Mouse (Mus musculus): ENCODE measurements around the gene Man1c1. TPM values are rescaled to one million over a fixed set of nuclear protein-coding genes. Genes with fewer than 3 reads are reported as not detected.

Man1c1 gene
- polyA plus RNA-seq, 1 experiment = 4.6 TPM

DNA sequence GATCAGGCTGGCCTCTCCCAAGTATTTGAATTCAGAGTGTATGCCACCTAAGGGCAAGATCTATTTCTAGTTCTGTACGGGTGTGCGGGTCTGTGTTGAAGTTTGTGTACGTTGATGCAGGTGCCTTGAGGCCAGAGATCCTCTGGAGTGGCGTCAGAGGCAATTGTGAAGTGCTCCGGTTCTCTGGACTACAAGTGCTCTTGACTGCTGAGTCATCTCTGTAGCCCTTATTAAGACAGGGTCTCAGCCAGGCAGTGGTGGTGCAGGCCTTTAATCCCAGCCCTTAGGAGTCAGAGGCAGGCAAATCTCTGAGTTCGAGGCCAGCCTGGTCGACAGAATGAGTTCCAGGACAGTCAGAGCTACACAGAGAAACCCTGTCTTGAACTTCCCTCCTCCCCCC, 188.5 kb downstream of the Man1c1 start:
- no peak overlapping the region for H3K27ac ChIP-seq (ENCODE audit: insufficient read depth, low read depth, low read length)
- no peaks in the 10 kb centered on the region for H3K36me3 ChIP-seq (ENCODE audit: control insufficient read depth, insufficient read depth, low read length)
- WGBS = 89% methylated on average over 7 of the region's 7 CpGs
- DNase-seq = no peak
- H3K4me1 ChIP-seq (ENCODE audit: control insufficient read depth, insufficient read depth, low read length) = peaks cover 8% of the 10 kb centered on the region; the same call in 1 of the 2 replicates
- no peak overlapping the region for H3K4me3 ChIP-seq (ENCODE audit: insufficient read depth, low read depth, low read length)
- no peak for TF ChIP-seq CTCF (conservative IDR thresholded peaks at IDR 0.05; ENCODE audit: insufficient read depth, insufficient read length, low read depth, low read length)
- no peak for TF ChIP-seq POLR2A (IDR thresholded peaks at IDR 0.05; ENCODE audit: low read depth, low read length)
- H3K27me3 ChIP-seq (replicated peaks; ENCODE audit: control insufficient read depth, insufficient read depth, low read length) = no peaks in the 10 kb centered on the region

DNA sequence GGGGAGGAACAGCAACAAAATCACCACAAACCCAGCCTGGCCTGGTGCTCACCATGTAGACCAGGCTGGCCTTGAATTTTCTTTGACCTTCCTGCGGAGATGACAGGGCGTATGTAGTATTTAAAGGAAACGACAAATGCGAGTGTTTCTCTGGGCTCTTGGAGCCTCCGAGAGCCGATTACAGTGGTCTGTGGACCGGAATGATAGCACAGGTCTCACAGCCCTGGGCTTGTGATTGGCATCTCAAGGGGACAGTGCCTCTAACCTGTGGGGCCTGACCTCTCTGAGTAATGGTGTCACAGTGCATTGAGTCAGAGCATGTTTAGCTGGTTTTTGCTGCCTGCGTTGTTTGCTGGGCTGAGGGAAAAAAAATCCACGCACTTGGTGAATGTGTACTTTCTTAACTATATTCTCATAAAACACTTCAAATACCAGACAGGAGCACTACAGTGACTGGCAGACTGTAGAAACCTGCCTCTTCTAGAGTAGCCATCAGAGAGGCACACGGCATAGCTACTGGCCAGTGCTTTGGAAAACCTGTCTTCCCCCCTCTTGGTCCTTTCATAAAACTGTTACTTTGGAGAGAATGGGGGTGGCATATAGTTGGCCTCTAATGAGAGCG, 189.7 kb downstream of the Man1c1 start:
- no peaks in the 10 kb centered on the region for H3K27me3 ChIP-seq (replicated peaks; ENCODE audit: control insufficient read depth, insufficient read depth, low read length)
- no peak overlapping the region for H3K27ac ChIP-seq (ENCODE audit: insufficient read depth, low read depth, low read length)
- no peak overlapping the region for H3K4me3 ChIP-seq (ENCODE audit: insufficient read depth, low read depth, low read length)
- DNase-seq = no peak
- TF ChIP-seq POLR2A (IDR thresholded peaks at IDR 0.05; ENCODE audit: low read depth, low read length) = no peak
- TF ChIP-seq CTCF (conservative IDR thresholded peaks at IDR 0.05; ENCODE audit: insufficient read depth, insufficient read length, low read depth, low read length) = no peak
- 85% methylated on average over 11 of the region's 11 CpGs for WGBS
- H3K4me1 ChIP-seq (ENCODE audit: control insufficient read depth, insufficient read depth, low read length) = peaks cover 8% of the 10 kb centered on the region; the same call in 1 of the 2 replicates
- H3K36me3 ChIP-seq (ENCODE audit: control insufficient read depth, insufficient read depth, low read length) = no peaks in the 10 kb centered on the region

- no peak overlapping the region for H3K27ac ChIP-seq (ENCODE audit: insufficient read depth, low read depth, low read length)
- peaks cover 8% of the 10 kb centered on the region; the same call in 1 of the 2 replicates for H3K4me1 ChIP-seq (ENCODE audit: control insufficient read depth, insufficient read depth, low read length)
- no peak overlapping the region for H3K4me3 ChIP-seq (ENCODE audit: insufficient read depth, low read depth, low read length)
- peak; percentile 83 for DNase-seq
- 7% methylated on average over 15 of the region's 15 CpGs for WGBS
- H3K36me3 ChIP-seq (ENCODE audit: control insufficient read depth, insufficient read depth, low read length) = no peaks in the 10 kb centered on the region; the same call in 1 of the 2 replicates
- TF ChIP-seq CTCF (conservative IDR thresholded peaks at IDR 0.05; ENCODE audit: insufficient read depth, insufficient read length, low read depth, low read length) = peak; percentile 55
- TF ChIP-seq POLR2A (IDR thresholded peaks at IDR 0.05; ENCODE audit: low read depth, low read length) = no peak
- H3K27me3 ChIP-seq (replicated peaks; ENCODE audit: control insufficient read depth, insufficient read depth, low read length) = no peaks in the 10 kb centered on the region
Measured at GRCm38 (mm10) chr4:134512798-134513197, 191.3 kb downstream of the Man1c1 start.

GRCm38 (mm10) chr4:134511730-134512129, 192.4 kb downstream of the Man1c1 start:
- peaks cover 6% of the 10 kb centered on the region; the same call in 1 of the 2 replicates for H3K4me1 ChIP-seq (ENCODE audit: control insufficient read depth, insufficient read depth, low read length)
- no peak overlapping the region for H3K4me3 ChIP-seq (ENCODE audit: insufficient read depth, low read depth, low read length)
- no peaks in the 10 kb centered on the region; the same call in 1 of the 2 replicates for H3K36me3 ChIP-seq (ENCODE audit: control insufficient read depth, insufficient read depth, low read length)
- TF ChIP-seq POLR2A (IDR thresholded peaks at IDR 0.05; ENCODE audit: low read depth, low read length) (no peak), CTCF (conservative IDR thresholded peaks at IDR 0.05; ENCODE audit: insufficient read depth, insufficient read length, low read depth, low read length) (no peak)
- DNase-seq = no peak
- 58% methylated on average over 6 of the region's 6 CpGs for WGBS
- H3K27ac ChIP-seq (ENCODE audit: insufficient read depth, low read depth, low read length) = no peak overlapping the region
- no peaks in the 10 kb centered on the region for H3K27me3 ChIP-seq (replicated peaks; ENCODE audit: control insufficient read depth, insufficient read depth, low read length)

Other genes with a start within 250 kb of the Man1c1 start
- 9.8 and 24.9 TPM in 2 replicates for gene Stmn1, start 236.0 kb downstream of the Man1c1 start, polyA plus RNA-seq (2012; rRNA removed)
- gene Paqr7, start 207.6 kb downstream of the Man1c1 start, polyA plus RNA-seq (2012; rRNA removed) = 58.7 and 74.3 TPM in 2 replicates
- gene Aunip, start 193.3 kb downstream of the Man1c1 start, polyA plus RNA-seq (2012; rRNA removed) = 0.07 and 0.09 TPM in 2 replicates
- 133 and 149 TPM in 2 replicates for gene Mtfr1l, start 168.9 kb downstream of the Man1c1 start, polyA plus RNA-seq (2012; rRNA removed)
- gene Selenon, start 152.1 kb downstream of the Man1c1 start, polyA plus RNA-seq (2012; rRNA removed) = 9.8 and 10.2 TPM in 2 replicates
- 21.8 and 22.0 TPM in 2 replicates for gene Ldlrap1, start 63.7 kb upstream of the Man1c1 start, polyA plus RNA-seq (2012; rRNA removed)
- gene Maco1, start 149.1 kb upstream of the Man1c1 start, polyA plus RNA-seq (2012; rRNA removed) = 8.5 and 10.8 TPM in 2 replicates
- 0.09 TPM in 1 of 2 replicates, not detected in the other for gene Rhd, start 160.2 kb upstream of the Man1c1 start, polyA plus RNA-seq (2012; rRNA removed)
- 90.1 and 115 TPM in 2 replicates for gene Tmem50a, start 210.7 kb upstream of the Man1c1 start, polyA plus RNA-seq (2012; rRNA removed)
- 172 and 319 TPM in 2 replicates for gene Rsrp1, start 219.3 kb upstream of the Man1c1 start, polyA plus RNA-seq (2012; rRNA removed)
- gene Syf2, start 226.6 kb upstream of the Man1c1 start, polyA plus RNA-seq (2012; rRNA removed) = 25.5 and 34.3 TPM in 2 replicates

Data from kidney, adult 2 months (tissue).